Mouse (Mus musculus) erythroid progenitor cell, adult 5-6 weeks (primary cell): Measurements from ENCODE around the gene Pnlip. TPM values are rescaled to one million over a fixed set of nuclear protein-coding genes. Genes with fewer than 3 reads are reported as not detected.

Experiments used
- ATAC-seq: replicated peaks from 2 replicates; pipeline ENCODE4 v1.8.0; 2016; ENCODE audit warnings: moderate number of reproducible peaks, mild to moderate bottlenecking, moderate TSS enrichment, inconsistent platforms; ENCODE audit not compliant: poor library complexity, low FRiP score, severe bottlenecking
- total RNA-seq, 2 experiments: library from RNA; stranded (forward) in 1 of 2; stranded (reverse) in 1 of 2; fragments of 150-400 nt in 1 of 2; fragments of 186-747, 209-891 nt in 1 of 2; gene quantifications; 2 replicates each; pipeline versions ENCODE4 v1.2.3 to v1.2.4; 2015 to 2017; ENCODE audit warnings: low replicate concordance in 2 of 2

The Pnlip gene
- total RNA-seq (2015; ENCODE audit: low replicate concordance) (not detected in 2 replicates), total RNA-seq (2017; ENCODE audit: low replicate concordance) (not detected in 2 replicates)

- ATAC-seq = no peak
Observed at GRCm38 (mm10) chr19:58652198-58652597, at the start of gene Pnlip. Gene Pnlip (plus strand): TSS chr19:58652498.

GRCm38 (mm10) chr19:58609716-58610115 is 42.6 kb upstream of the Pnlip start:
- ATAC-seq = no peak

- ATAC-seq = no peak
Observed at GRCm38 (mm10) chr19:58612745-58613144, 39.6 kb upstream of the Pnlip start.

- no peak for ATAC-seq
Observed at GRCm38 (mm10) chr19:58616606-58617005, 35.7 kb upstream of the Pnlip start.

- no peak for ATAC-seq
Observed at GRCm38 (mm10) chr19:58620661-58621060, 31.6 kb upstream of the Pnlip start.

GRCm38 (mm10) chr19:58621646-58622045 is 30.7 kb upstream of the Pnlip start:
- no peak for ATAC-seq

- no peak for ATAC-seq
Observed at GRCm38 (mm10) chr19:58624799-58625198, 27.5 kb upstream of the Pnlip start.

GRCm38 (mm10) chr19:58625254-58625947 is 26.9 kb upstream of the Pnlip start:
- no peak for ATAC-seq

GRCm38 (mm10) chr19:58627406-58628337 is 24.6 kb upstream of the Pnlip start:
- no peak for ATAC-seq

- no peak for ATAC-seq
Observed at GRCm38 (mm10) chr19:58629351-58629773, 22.9 kb upstream of the Pnlip start.

GRCm38 (mm10) chr19:58650036-58650435 is 2.3 kb upstream of the Pnlip start:
- no peak for ATAC-seq

GRCm38 (mm10) chr19:58662098-58662497 is 9.8 kb downstream of the Pnlip start:
- no peak for ATAC-seq

- no peak for ATAC-seq
Observed at GRCm38 (mm10) chr19:58663317-58663716, 11.0 kb downstream of the Pnlip start.

- no peak for ATAC-seq
Observed at GRCm38 (mm10) chr19:58664901-58665300, 12.6 kb downstream of the Pnlip start.

GRCm38 (mm10) chr19:58674644-58675043 is 22.3 kb downstream of the Pnlip start:
- ATAC-seq = no peak

- no peak for ATAC-seq
Observed at GRCm38 (mm10) chr19:58677117-58677516, 24.8 kb downstream of the Pnlip start.

GRCm38 (mm10) chr19:58688933-58689332 is 36.6 kb downstream of the Pnlip start:
- ATAC-seq = no peak

GRCm38 (mm10) chr19:58695314-58695713 is 43.0 kb downstream of the Pnlip start:
- ATAC-seq = no peak

- ATAC-seq = no peak
Observed at GRCm38 (mm10) chr19:58696235-58696634, 43.9 kb downstream of the Pnlip start.

- ATAC-seq = no peak
Observed at GRCm38 (mm10) chr19:58704556-58704955, 52.3 kb downstream of the Pnlip start.

GRCm38 (mm10) chr19:58708611-58709010 is 56.3 kb downstream of the Pnlip start:
- ATAC-seq = no peak
